Mouse (Mus musculus) heart, postnatal 0 days (tissue): ENCODE measurements around the gene Rnf34.

ENCODE experiments used
- CTCF ChIP-seq: IDR thresholded peaks from 2 replicates; pipeline ENCODE4 v1.5.1; 2016; ENCODE audit warnings: antibody characterized with exemption, control low read depth, low read depth
- EP300 ChIP-seq: IDR thresholded peaks from 2 replicates; pipeline ENCODE4 v1.6.1; 2016; ENCODE audit warnings: antibody characterized with exemption, low read depth

DNA sequence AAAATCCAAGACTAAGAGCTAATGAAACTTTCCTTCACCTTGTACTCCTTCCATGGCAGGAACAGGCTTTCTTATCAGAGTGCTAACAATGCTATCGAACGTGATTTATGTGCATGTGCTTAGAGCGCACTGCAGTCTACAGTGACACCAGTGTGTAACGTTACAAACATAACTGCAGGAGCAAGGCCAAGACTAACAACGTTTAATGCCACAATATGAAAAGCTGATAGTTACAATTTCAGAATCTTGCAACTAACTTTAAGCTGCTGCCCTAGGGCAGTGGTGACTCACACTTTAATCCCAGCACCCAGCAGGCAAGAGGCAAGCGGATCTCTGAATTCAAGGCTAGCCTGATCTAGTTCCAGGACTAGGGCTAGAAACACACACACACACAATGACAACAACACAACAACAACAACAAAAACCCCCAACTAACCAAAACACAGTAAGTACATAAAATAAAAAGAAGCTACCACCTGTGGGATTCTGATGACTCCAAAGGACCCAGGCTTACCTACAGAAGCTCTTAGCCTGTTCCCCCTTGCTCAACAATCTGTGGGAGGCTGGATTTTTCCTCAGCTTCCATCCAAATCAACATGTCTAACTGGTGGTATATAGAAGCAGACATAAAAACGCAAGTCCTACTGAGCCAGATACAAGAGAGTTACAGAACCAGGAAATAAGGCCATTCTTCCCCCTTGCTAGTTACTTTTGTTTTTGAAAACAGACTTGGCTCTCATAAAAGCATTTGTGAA, 34.9 kb downstream of the Rnf34 start:
- TF ChIP-seq CTCF = no peak
- TF ChIP-seq EP300 = no peak
